In genomic region chr10:116197416-116197939, GRCm38 (mm10) we compare ENCODE assay signal across 8 mouse cellular contexts.
DNase-seq lines count a peak whose midpoint lies in the region; ATAC-seq and TF ChIP-seq lines count a peak whose summit lies in the region.

No protein-coding gene starts in this region.

- no peaks in the 10 kb centered on the region for H3K79me2 ChIP-seq in C2C12 (ENCODE audit: control insufficient read depth, insufficient read depth)

- H3K9me3 ChIP-seq in hindbrain, embryonic 15.5 days = no peaks in the 10 kb centered on the region
- no peaks in the 10 kb centered on the region for H3K9me3 ChIP-seq in neural tube, embryonic 12.5 days

- H3K4me1 ChIP-seq in hindbrain, embryonic 15.5 days (replicated peaks) = 0 out of 2 replicates have a peak, but pooled peaks cover 5% of the 10 kb centered on the region
- no peaks in the 10 kb centered on the region for H3K4me1 ChIP-seq in neural tube, embryonic 12.5 days

- no peaks in the 10 kb centered on the region for H3K27me3 ChIP-seq in C2C12 (ENCODE audit: control insufficient read depth, insufficient read depth, insufficient read length)
- H3K27me3 ChIP-seq in hindbrain, embryonic 15.5 days = 0 out of 2 replicates have a peak, but pooled peaks cover 2% of the 10 kb centered on the region
- H3K27me3 ChIP-seq in neural tube, embryonic 12.5 days (replicated peaks) = no peaks in the 10 kb centered on the region

- no peaks in the 10 kb centered on the region for H3K79me3 ChIP-seq in C2C12 (ENCODE audit: low read depth)

- no peaks in the 10 kb centered on the region for H3K36me3 ChIP-seq in C2C12 (ENCODE audit: control insufficient read depth, insufficient read depth)
- no peaks in the 10 kb centered on the region for H3K36me3 ChIP-seq in hindbrain, embryonic 15.5 days
- H3K36me3 ChIP-seq in neural tube, embryonic 12.5 days = no peaks in the 10 kb centered on the region

- no peak overlapping the region for H3ac ChIP-seq in C2C12 (ENCODE audit: control insufficient read depth, insufficient read length, low read depth)

- no peak overlapping the region for H3K4me3 ChIP-seq in C2C12 (ENCODE audit: insufficient read depth, poor library complexity, severe bottlenecking)
- H3K4me3 ChIP-seq in hindbrain, embryonic 15.5 days = no peak overlapping the region
- no peak overlapping the region for H3K4me3 ChIP-seq in neural tube, embryonic 12.5 days

- 13% methylated on average over 4 of the region's 4 CpGs for WGBS in hindbrain, embryonic 15.5 days
- WGBS in neural tube, embryonic 12.5 days = 16% methylated on average over 4 of the region's 4 CpGs

- ATAC-seq in hindbrain, embryonic 15.5 days (ENCODE audit: low FRiP score, low read depth) = peak; percentile 52; the same call in 1 of the 2 replicates
- peak; percentile 71; the same call in 1 of the 2 replicates for ATAC-seq in neural tube, embryonic 12.5 days (ENCODE audit: low FRiP score, low read depth)

- no peak overlapping the region for H3K9ac ChIP-seq in hindbrain, embryonic 15.5 days
- no peak overlapping the region for H3K9ac ChIP-seq in neural tube, embryonic 12.5 days

- peak overlapping the region; percentile 25 for H3K4me2 ChIP-seq in hindbrain, embryonic 15.5 days
- H3K4me2 ChIP-seq in neural tube, embryonic 12.5 days (replicated peaks) = peak overlapping the region; percentile 36

- TF ChIP-seq CTCF in C2C12 (IDR thresholded peaks at IDR 0.05; ENCODE audit: control insufficient read depth, insufficient read depth, insufficient read length) = peak; percentile 20

- no peak overlapping the region for H3K27ac ChIP-seq in hindbrain, embryonic 15.5 days (replicated peaks)
- no peak overlapping the region for H3K27ac ChIP-seq in neural tube, embryonic 12.5 days

- DNase-seq in cerebellum, adult 9-10 months = peak; percentile 86
- DNase-seq in cerebellum, adult 8-10 months = no peak
- DNase-seq in embryo, embryonic 9.5 days (ENCODE audit: extremely low spot score) = peak; percentile 66
- no peak for DNase-seq in spleen, postnatal 4 days (ENCODE audit: low spot score in 2 of 2)
- no peak for DNase-seq in right cerebral cortex, postnatal 36 days (ENCODE audit: low spot score in 2 of 2)

TF ChIP-seq in C2C12, 6 proteins besides CTCF, POLR2A, EP300 and RAD21:
- TF ChIP-seq MYOG (IDR thresholded peaks at IDR 0.05; ENCODE audit: control insufficient read depth, extremely low read depth, insufficient read length) (no peak), CEBPB (IDR thresholded peaks at IDR 0.05; ENCODE audit: low read depth) (peak; percentile 48)

Comparison
In these comparisons a context has a peak if more than half of its experiments do, and no peak if none do; other contexts are left out.
1. DNase-seq: peak in cerebellum, adult 9-10 months (single experiment) and embryo, embryonic 9.5 days (single experiment); none in cerebellum, adult 8-10 months (single experiment), spleen, postnatal 4 days (0 of 2) and right cerebral cortex, postnatal 36 days (0 of 2).